Mouse (Mus musculus) myocyte (in vitro differentiated cells): ENCODE measurements around the gene Chaf1b.

Experiments
- CEBPB ChIP-seq: IDR thresholded peaks from 2 replicates; pipeline ENCODE4 v1.6.1; 2011; ENCODE audit warnings: mild to moderate bottlenecking, moderate library complexity; ENCODE audit not compliant: poor library complexity, insufficient read depth, severe bottlenecking
- E2F4 ChIP-seq: IDR thresholded peaks from one replicate; pipeline ENCODE4 v1.6.1; 2011; ENCODE audit warnings: mild to moderate bottlenecking, control low read depth, moderate library complexity; ENCODE audit not compliant: insufficient read depth
- MAX ChIP-seq: IDR thresholded peaks from one replicate; pipeline ENCODE4 v1.6.1; 2011; ENCODE audit warnings: low read depth, mild to moderate bottlenecking, control low read depth
- MYOD1 ChIP-seq, 3 experiments: IDR thresholded peaks; one replicate each; pipeline ENCODE4 v1.6.1; 2011; ENCODE audit warnings: control low read depth in 2 of 3, low read depth in 2 of 3, mild to moderate bottlenecking in 2 of 3, moderate library complexity in 1 of 3; ENCODE audit not compliant: insufficient read length in 2 of 3, control insufficient read depth in 1 of 3
- MYOG ChIP-seq, 3 experiments: IDR thresholded peaks; one replicate each; pipeline ENCODE4 v1.6.1; 2011; ENCODE audit warnings: control low read depth in 2 of 3, low read depth in 2 of 3, mild to moderate bottlenecking in 2 of 3; ENCODE audit not compliant: insufficient read length in 2 of 3, control insufficient read depth in 1 of 3, insufficient read depth in 1 of 3
- POLR2A ChIP-seq: IDR thresholded peaks from one replicate; pipeline ENCODE4 v1.6.1; 2011; ENCODE audit warnings: low read depth, mild to moderate bottlenecking, control low read depth, moderate library complexity; ENCODE audit not compliant: insufficient read length
- POLR2AphosphoS2 ChIP-seq: IDR thresholded peaks from one replicate; pipeline ENCODE4 v1.6.1; 2011; ENCODE audit warnings: low read depth, control low read depth; ENCODE audit not compliant: insufficient read length
- SRF ChIP-seq: IDR thresholded peaks from one replicate; pipeline ENCODE4 v1.6.1; 2011; ENCODE audit warnings: low read depth; ENCODE audit not compliant: control insufficient read depth, insufficient read length
- TCF12 ChIP-seq: IDR thresholded peaks from one replicate; pipeline ENCODE4 v1.6.1; 2011; ENCODE audit warnings: mild to moderate bottlenecking, control low read depth; ENCODE audit not compliant: poor library complexity, insufficient read depth, severe bottlenecking
- TCF3 ChIP-seq: IDR thresholded peaks from one replicate; pipeline ENCODE4 v1.6.1; 2011; ENCODE audit warnings: low read depth, control low read depth; ENCODE audit not compliant: insufficient read length
- USF1 ChIP-seq: IDR thresholded peaks from one replicate; pipeline ENCODE4 v1.6.1; 2011; ENCODE audit warnings: low read depth, mild to moderate bottlenecking, control low read depth, moderate library complexity

- TF ChIP-seq CEBPB, result no peak
- TF ChIP-seq POLR2AphosphoS2, result no peak
- TF ChIP-seq POLR2A, result no peak
- no peak for TF ChIP-seq USF1
- TF ChIP-seq MAX, result no peak
- TF ChIP-seq E2F4, result no peak
- no peak for TF ChIP-seq TCF12
- TF ChIP-seq MYOD1 (IDR thresholded peaks at IDR 0.05; ENCODE audit: control insufficient read depth in 1 of 3, insufficient read length in 2 of 3, low read depth in 2 of 3), result no peak
- no peak for TF ChIP-seq TCF3
- no peak for TF ChIP-seq SRF
- no peak for TF ChIP-seq MYOG (IDR thresholded peaks at IDR 0.05; ENCODE audit: control insufficient read depth in 1 of 3, insufficient read depth in 1 of 3, insufficient read length in 2 of 3, low read depth in 2 of 3)
Measured at GRCm38 (mm10) chr16:93947396-93947795, 63.7 kb downstream of the Chaf1b start.
